Mouse (Mus musculus): Measurements from ENCODE around the gene Pax7.

Gene Pax7

GRCm38 (mm10) chr4:139750926-139751325 lies 82.4 kb downstream of the Pax7 start:
- DNase-seq (ENCODE audit: low read depth, low spot score): no peak

- peak; percentile 63 for DNase-seq (ENCODE audit: low read depth, low spot score)
These were observed 86.0 kb downstream of the Pax7 start for GRCm38 (mm10) chr4:139747190-139747936.

GRCm38 (mm10) chr4:139746177-139746576 lies 87.2 kb downstream of the Pax7 start:
- no peak for DNase-seq (ENCODE audit: low read depth, low spot score)

- peak; percentile 44 for DNase-seq (ENCODE audit: low read depth, low spot score)
These were observed 88.4 kb downstream of the Pax7 start for GRCm38 (mm10) chr4:139744765-139745395.

- DNase-seq (ENCODE audit: low read depth, low spot score): no peak
These were observed 89.7 kb downstream of the Pax7 start for GRCm38 (mm10) chr4:139743626-139744025.

- DNase-seq (ENCODE audit: low read depth, low spot score): no peak
These were observed 96.3 kb downstream of the Pax7 start for GRCm38 (mm10) chr4:139737035-139737434.

GRCm38 (mm10) chr4:139727101-139727500 lies 106.2 kb downstream of the Pax7 start:
- DNase-seq (ENCODE audit: low read depth, low spot score): no peak

- no peak for DNase-seq (ENCODE audit: low read depth, low spot score)
These were observed 107.9 kb downstream of the Pax7 start for GRCm38 (mm10) chr4:139725421-139725820.

GRCm38 (mm10) chr4:139724296-139724695 lies 109.0 kb downstream of the Pax7 start:
- DNase-seq (ENCODE audit: low read depth, low spot score): no peak

- DNase-seq (ENCODE audit: low read depth, low spot score): no peak
These were observed 114.3 kb downstream of the Pax7 start for GRCm38 (mm10) chr4:139718978-139719377.

- no peak for DNase-seq (ENCODE audit: low read depth, low spot score)
These were observed 116.7 kb downstream of the Pax7 start for GRCm38 (mm10) chr4:139716477-139717169.

- no peak for DNase-seq (ENCODE audit: low read depth, low spot score)
These were observed 117.9 kb downstream of the Pax7 start for GRCm38 (mm10) chr4:139715241-139715932.

GRCm38 (mm10) chr4:139710467-139711334 lies 122.6 kb downstream of the Pax7 start:
- DNase-seq (ENCODE audit: low read depth, low spot score): no peak

GRCm38 (mm10) chr4:139705986-139706385 lies 127.3 kb downstream of the Pax7 start:
- no peak for DNase-seq (ENCODE audit: low read depth, low spot score)

GRCm38 (mm10) chr4:139703468-139703867 lies 129.9 kb downstream of the Pax7 start:
- no peak for DNase-seq (ENCODE audit: low read depth, low spot score)

- no peak for DNase-seq (ENCODE audit: low read depth, low spot score)
These were observed 130.4 kb downstream of the Pax7 start for GRCm38 (mm10) chr4:139702914-139703313.

GRCm38 (mm10) chr4:139698602-139699001 lies 134.7 kb downstream of the Pax7 start:
- DNase-seq (ENCODE audit: low read depth, low spot score): peak; percentile 22

GRCm38 (mm10) chr4:139697755-139698154 lies 135.6 kb downstream of the Pax7 start:
- peak; percentile 13 for DNase-seq (ENCODE audit: low read depth, low spot score)

- no peak for DNase-seq (ENCODE audit: low read depth, low spot score)
These were observed 140.0 kb downstream of the Pax7 start for GRCm38 (mm10) chr4:139693315-139693714.

- DNase-seq (ENCODE audit: low read depth, low spot score): peak; percentile 18
These were observed 143.6 kb downstream of the Pax7 start for GRCm38 (mm10) chr4:139689627-139690269.

Measured in skeletal muscle tissue, adult 2 months (tissue).